Mouse (Mus musculus): Measurements from ENCODE around the gene Trip6. TPM values are rescaled to one million over a fixed set of nuclear protein-coding genes. Genes with fewer than 3 reads are reported as not detected.
A peak's percentile ranks its signal among the peaks of the same experiment; 100 is the strongest.

The Trip6 gene
- polyA plus RNA-seq, 1 experiment from 2014 or later, result 17.0 TPM

- 100% methylated on average over 3 of the region's 3 CpGs for WGBS
- Histone ChIP-seq H3K4me2 (ENCODE audit: low read length) (no peak overlapping the region), H3K27ac (ENCODE audit: low read length) (no peak overlapping the region), H3K27me3 (replicated peaks; ENCODE audit: control insufficient read depth, insufficient read depth, low read length) (no peaks in the 10 kb centered on the region), H3K9me3 (ENCODE audit: control insufficient read depth, low read length) (no peaks in the 10 kb centered on the region), H3K36me3 (ENCODE audit: control insufficient read depth, insufficient read depth) (peaks cover 2% of the 10 kb centered on the region; the same call in 1 of the 2 replicates), H3K4me1 (replicated peaks; ENCODE audit: control insufficient read depth, insufficient read depth, low read length) (no peaks in the 10 kb centered on the region), H3K4me3 (replicated peaks; ENCODE audit: low read length) (no peak overlapping the region), H3K9ac (replicated peaks; ENCODE audit: low read depth, low read length) (no peak overlapping the region)
- ATAC-seq, result no peak
These were observed 6.8 kb upstream of the Trip6 start for GRCm38 (mm10) chr5:137320996-137321395.

DNA sequence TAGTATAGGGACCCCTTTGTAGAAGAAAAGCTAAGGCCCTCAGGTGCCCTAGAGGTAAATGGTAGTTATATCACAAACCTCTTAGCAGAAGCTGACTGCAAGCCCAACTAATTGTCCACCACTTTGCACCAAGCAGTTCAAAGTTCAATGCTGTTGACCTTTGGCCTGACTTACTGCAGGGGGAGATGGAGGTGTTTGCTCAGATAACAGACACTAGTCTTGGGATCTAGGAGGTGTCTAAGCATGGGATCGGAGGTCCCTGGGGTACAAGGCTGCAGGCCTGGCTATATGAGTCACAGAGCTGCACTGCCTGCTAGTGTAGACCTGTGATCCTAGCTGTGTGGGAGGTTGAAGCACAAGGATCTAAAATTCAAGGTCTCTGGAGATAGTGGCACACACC, 4.4 kb upstream of the Trip6 start:
- Histone ChIP-seq H3K9ac (replicated peaks; ENCODE audit: low read depth, low read length) (no peak overlapping the region), H3K4me2 (ENCODE audit: low read length) (no peak overlapping the region), H3K36me3 (ENCODE audit: control insufficient read depth, insufficient read depth) (peaks cover 2% of the 10 kb centered on the region; the same call in 1 of the 2 replicates), H3K27me3 (replicated peaks; ENCODE audit: control insufficient read depth, insufficient read depth, low read length) (no peaks in the 10 kb centered on the region), H3K9me3 (ENCODE audit: control insufficient read depth, low read length) (no peaks in the 10 kb centered on the region), H3K4me1 (replicated peaks; ENCODE audit: control insufficient read depth, insufficient read depth, low read length) (peaks cover 20% of the 10 kb centered on the region), H3K4me3 (replicated peaks; ENCODE audit: low read length) (no peak overlapping the region), H3K27ac (ENCODE audit: low read length) (no peak overlapping the region)
- 92% methylated on average over 1 of the region's 1 CpGs for WGBS
- ATAC-seq, result no peak

DNA sequence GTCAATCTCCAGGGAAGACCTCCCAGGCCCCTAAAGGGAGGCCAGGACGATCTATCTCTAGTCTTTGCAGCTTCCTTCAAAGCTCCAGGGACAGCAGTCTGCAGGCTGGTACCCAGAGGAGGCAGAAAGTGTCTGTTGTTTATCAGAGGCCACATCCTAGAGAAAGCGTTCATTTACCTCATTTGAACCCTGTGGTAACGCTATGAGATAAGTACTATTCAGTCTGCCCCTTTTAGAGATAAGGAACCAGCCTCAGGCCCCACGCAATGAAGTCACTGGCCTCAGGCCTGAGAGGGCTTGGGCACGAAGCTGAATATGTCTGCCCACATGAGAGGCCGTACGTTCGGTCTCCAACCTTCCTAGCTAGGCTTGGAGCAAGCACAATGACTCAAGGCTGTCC, 3.2 kb upstream of the Trip6 start:
- H3K27me3 ChIP-seq (replicated peaks; ENCODE audit: control insufficient read depth, insufficient read depth, low read length), result no peaks in the 10 kb centered on the region
- H3K9me3 ChIP-seq (ENCODE audit: control insufficient read depth, low read length), result no peaks in the 10 kb centered on the region
- no peak overlapping the region for H3K27ac ChIP-seq (ENCODE audit: low read length)
- no peak overlapping the region for H3K4me3 ChIP-seq (replicated peaks; ENCODE audit: low read length)
- H3K4me1 ChIP-seq (replicated peaks; ENCODE audit: control insufficient read depth, insufficient read depth, low read length), result peaks cover 24% of the 10 kb centered on the region
- no peak overlapping the region for H3K4me2 ChIP-seq (ENCODE audit: low read length)
- H3K36me3 ChIP-seq (ENCODE audit: control insufficient read depth, insufficient read depth), result peaks cover 2% of the 10 kb centered on the region; the same call in 1 of the 2 replicates
- WGBS, result 87% methylated on average over 8 of the region's 8 CpGs
- H3K9ac ChIP-seq (replicated peaks; ENCODE audit: low read depth, low read length), result no peak overlapping the region
- no peak for ATAC-seq

GRCm38 (mm10) chr5:137315084-137315903, 1.1 kb upstream of the Trip6 start:
- no peaks in the 10 kb centered on the region for H3K27me3 ChIP-seq (replicated peaks; ENCODE audit: control insufficient read depth, insufficient read depth, low read length)
- H3K4me2 ChIP-seq (ENCODE audit: low read length), result no peak overlapping the region
- no peaks in the 10 kb centered on the region for H3K9me3 ChIP-seq (ENCODE audit: control insufficient read depth, low read length)
- no peak for ATAC-seq
- peaks cover 24% of the 10 kb centered on the region for H3K4me1 ChIP-seq (replicated peaks; ENCODE audit: control insufficient read depth, insufficient read depth, low read length)
- 37% methylated on average over 27 of the region's 30 CpGs for WGBS
- no peak overlapping the region for H3K4me3 ChIP-seq (replicated peaks; ENCODE audit: low read length)
- H3K27ac ChIP-seq (ENCODE audit: low read length), result no peak overlapping the region
- peaks cover 2% of the 10 kb centered on the region; the same call in 1 of the 2 replicates for H3K36me3 ChIP-seq (ENCODE audit: control insufficient read depth, insufficient read depth)
- H3K9ac ChIP-seq (replicated peaks; ENCODE audit: low read depth, low read length), result 0 out of 2 replicates have a peak overlapping the region, but pooled peaks have one; percentile 16

DNA sequence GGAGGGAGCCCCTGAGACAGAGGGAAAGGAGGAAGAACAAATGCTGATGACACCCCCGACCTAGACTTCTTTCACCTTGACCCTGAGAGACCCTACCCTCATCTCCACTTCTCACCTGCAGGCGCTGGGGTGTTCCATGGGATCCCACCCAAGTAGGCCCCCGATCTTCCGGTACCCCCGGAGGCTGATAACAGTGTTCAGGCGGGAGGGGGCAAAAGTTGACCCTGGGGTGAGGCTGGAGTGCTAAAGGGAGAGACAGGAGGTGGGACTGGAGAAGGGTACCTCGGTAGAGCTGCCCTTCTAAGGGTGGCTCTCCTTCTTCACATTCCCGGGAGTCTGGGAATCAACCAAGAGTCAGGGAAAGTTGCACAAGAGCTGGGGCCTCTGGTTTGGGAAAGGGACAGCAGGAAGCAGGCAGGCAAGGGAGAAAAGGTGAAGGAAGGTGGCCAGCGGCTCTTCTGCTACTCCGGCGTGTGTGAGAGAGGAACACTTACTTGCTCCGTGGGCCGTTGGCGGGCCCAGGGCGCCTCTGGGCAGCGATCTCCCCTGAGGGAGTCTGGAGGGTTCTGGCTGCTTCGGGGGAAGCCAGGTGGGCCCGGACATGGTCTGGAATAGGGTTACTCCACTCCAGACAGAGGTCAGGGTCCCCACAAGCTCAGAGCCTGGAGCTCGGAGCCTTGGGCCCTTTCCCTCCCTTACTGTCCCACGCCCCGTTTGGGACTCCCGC, 575 bp downstream of the Trip6 start:
- Histone ChIP-seq H3K9me3 (ENCODE audit: control insufficient read depth, low read length) (no peaks in the 10 kb centered on the region), H3K9ac (replicated peaks; ENCODE audit: low read depth, low read length) (peak overlapping the region; percentile 61), H3K4me2 (ENCODE audit: low read length) (peak overlapping the region; percentile 61), H3K36me3 (ENCODE audit: control insufficient read depth, insufficient read depth) (peaks cover under 1% of the 10 kb centered on the region; the same call in 1 of the 2 replicates), H3K27ac (ENCODE audit: low read length) (no peak overlapping the region), H3K27me3 (replicated peaks; ENCODE audit: control insufficient read depth, insufficient read depth, low read length) (no peaks in the 10 kb centered on the region), H3K4me1 (replicated peaks; ENCODE audit: control insufficient read depth, insufficient read depth, low read length) (peaks cover 24% of the 10 kb centered on the region), H3K4me3 (replicated peaks; ENCODE audit: low read length) (peak overlapping the region; percentile 40)
- ATAC-seq, result peak; percentile 45
- 2% methylated on average over 22 of the region's 22 CpGs for WGBS

- no peaks in the 10 kb centered on the region for H3K9me3 ChIP-seq (ENCODE audit: control insufficient read depth, low read length)
- peaks cover 29% of the 10 kb centered on the region for H3K4me1 ChIP-seq (replicated peaks; ENCODE audit: control insufficient read depth, insufficient read depth, low read length)
- H3K27ac ChIP-seq (ENCODE audit: low read length), result peak overlapping the region; percentile 95
- WGBS, result 96% methylated on average over 4 of the region's 4 CpGs
- peak overlapping the region; percentile 66 for H3K4me2 ChIP-seq (ENCODE audit: low read length)
- peak overlapping the region; percentile 86 for H3K4me3 ChIP-seq (replicated peaks; ENCODE audit: low read length)
- no peaks in the 10 kb centered on the region for H3K36me3 ChIP-seq (ENCODE audit: control insufficient read depth, insufficient read depth)
- peak overlapping the region; percentile 98; the same call in 1 of the 2 replicates for H3K9ac ChIP-seq (replicated peaks; ENCODE audit: low read depth, low read length)
- H3K27me3 ChIP-seq (replicated peaks; ENCODE audit: control insufficient read depth, insufficient read depth, low read length), result no peaks in the 10 kb centered on the region
- ATAC-seq, result no peak
These were observed 5.8 kb downstream of the Trip6 start for GRCm38 (mm10) chr5:137308356-137308755.

DNA sequence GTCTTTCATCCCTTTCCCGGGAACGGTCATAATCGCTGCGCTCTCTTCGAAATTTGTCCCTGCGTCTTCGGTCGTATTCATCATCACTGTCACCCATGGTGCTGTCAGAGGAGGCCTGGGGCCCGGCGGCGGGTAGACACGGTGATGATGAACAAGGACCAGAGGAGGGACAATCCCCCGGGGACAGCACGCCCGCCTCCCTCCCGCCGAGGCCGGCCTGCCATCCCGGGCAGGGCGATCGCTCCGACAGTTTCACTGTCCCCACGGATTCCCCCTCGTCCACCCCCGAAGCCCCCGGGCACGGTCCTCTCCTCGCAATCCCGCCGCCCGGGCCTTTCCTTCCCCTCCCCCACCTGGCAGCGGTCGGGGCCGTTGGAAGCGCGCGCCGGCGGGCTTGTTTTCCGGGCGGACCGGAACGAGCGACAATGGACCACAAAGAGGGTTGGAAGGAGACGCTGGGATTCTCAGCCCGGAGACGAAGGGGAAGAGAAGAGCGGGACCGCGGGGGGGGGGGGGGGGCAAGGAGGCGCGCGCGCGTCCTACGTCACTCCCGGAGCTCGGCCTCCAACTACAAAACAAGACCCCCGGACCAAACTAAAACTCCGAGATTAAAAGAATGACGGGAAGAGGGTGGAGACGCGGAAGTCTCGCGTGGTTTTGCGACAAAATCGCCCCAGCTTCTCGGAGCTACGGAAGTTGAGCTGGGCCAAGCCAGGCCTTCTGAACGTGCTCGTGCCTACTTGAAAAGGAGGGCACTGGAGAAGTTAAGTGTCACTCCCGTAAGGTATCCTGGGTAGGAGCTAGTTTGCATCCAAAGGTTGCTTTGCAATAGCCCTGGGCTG, 6.9 kb downstream of the Trip6 start, which contains the start of gene Srrt:
TSS of gene Srrt (minus strand) at position 604 of the 842 bp plus-strand sequence.
- H3K27ac ChIP-seq (ENCODE audit: low read length), result peak within 1 kb of the TSS; percentile 95
- no peaks in the 10 kb centered on the region for H3K9me3 ChIP-seq (ENCODE audit: control insufficient read depth, low read length)
- peaks cover 6% of the 10 kb centered on the region for H3K36me3 ChIP-seq (ENCODE audit: control insufficient read depth, insufficient read depth)
- peak; percentile 91 for ATAC-seq
- H3K9ac ChIP-seq (replicated peaks; ENCODE audit: low read depth, low read length), result peak within 1 kb of the TSS; percentile 98
- H3K4me2 ChIP-seq (ENCODE audit: low read length), result peak within 1 kb of the TSS; percentile 91
- H3K27me3 ChIP-seq (replicated peaks; ENCODE audit: control insufficient read depth, insufficient read depth, low read length), result no peaks in the 10 kb centered on the region
- peak within 1 kb of the TSS; percentile 86 for H3K4me3 ChIP-seq (replicated peaks; ENCODE audit: low read length)
- peaks cover 25% of the 10 kb centered on the region for H3K4me1 ChIP-seq (replicated peaks; ENCODE audit: control insufficient read depth, insufficient read depth, low read length)
- under 1% methylated on average over 66 of the region's 72 CpGs for WGBS

GRCm38 (mm10) chr5:137306439-137307005, 7.7 kb downstream of the Trip6 start:
- Histone ChIP-seq H3K4me3 (replicated peaks; ENCODE audit: low read length) (peak overlapping the region; percentile 86), H3K27me3 (replicated peaks; ENCODE audit: control insufficient read depth, insufficient read depth, low read length) (no peaks in the 10 kb centered on the region), H3K36me3 (ENCODE audit: control insufficient read depth, insufficient read depth) (peaks cover 14% of the 10 kb centered on the region), H3K4me1 (replicated peaks; ENCODE audit: control insufficient read depth, insufficient read depth, low read length) (peaks cover 25% of the 10 kb centered on the region), H3K27ac (ENCODE audit: low read length) (peak overlapping the region; percentile 92), H3K4me2 (ENCODE audit: low read length) (peak overlapping the region; percentile 91), H3K9ac (replicated peaks; ENCODE audit: low read depth, low read length) (peak overlapping the region; percentile 98), H3K9me3 (ENCODE audit: control insufficient read depth, low read length) (no peaks in the 10 kb centered on the region)
- ATAC-seq, result no peak
- WGBS, result 10% methylated on average over 12 of the region's 12 CpGs

Data from forebrain, embryonic 16.5 days (tissue).